Mouse (Mus musculus) midbrain, embryonic 16.5 days (tissue): Measurements from ENCODE around the gene Grik5. TPM values are rescaled to one million over a fixed set of nuclear protein-coding genes. Genes with fewer than 3 reads are reported as not detected.

ENCODE experiments used
- ATAC-seq: fragments of 200-750 bp; cut with Nextera tagmentation; 2 replicates; pipeline ENCODE4 v1.8.0; 2017; ENCODE audit warnings: moderate TSS enrichment
- H3K27ac ChIP-seq: fragments of 300-500 bp; sonication (generic); 2 replicates; pipeline ENCODE4 v1.5.1; 2014; ENCODE audit warnings: mild to moderate bottlenecking, low read length, mixed read lengths
- H3K27me3 ChIP-seq: fragments of 300-500 bp; sonication (generic); 2 replicates; pipeline ENCODE4 v1.6.1; 2014; ENCODE audit warnings: low read depth, low read length, mixed read lengths; ENCODE audit not compliant: control insufficient read depth, insufficient read depth
- H3K36me3 ChIP-seq: fragments of 300-500 bp; sonication (generic); 2 replicates; pipeline ENCODE4 v1.6.1; 2014; ENCODE audit warnings: mild to moderate bottlenecking, low read length, moderate library complexity, mixed read lengths; ENCODE audit not compliant: control insufficient read depth, insufficient read depth
- H3K4me1 ChIP-seq: fragments of 300-500 bp; sonication (generic); 2 replicates; pipeline ENCODE4 v1.6.1; 2014; ENCODE audit warnings: mild to moderate bottlenecking, low read length, mixed read lengths; ENCODE audit not compliant: control insufficient read depth, insufficient read depth
- H3K4me2 ChIP-seq: fragments of 300-500 bp; sonication (generic); 2 replicates; pipeline ENCODE4 v1.6.1; 2014; ENCODE audit warnings: mild to moderate bottlenecking, low read length, mixed read lengths
- H3K4me3 ChIP-seq: fragments of 300-500 bp; sonication (generic); 2 replicates; pipeline ENCODE4 v1.5.1; 2014; ENCODE audit warnings: low read depth, mild to moderate bottlenecking, low read length, moderate library complexity, mixed read lengths
- H3K9ac ChIP-seq: fragments of 300-500 bp; sonication (generic); 2 replicates; pipeline ENCODE4 v1.6.1; 2014; ENCODE audit warnings: low read depth, low read length, mixed read lengths
- H3K9me3 ChIP-seq: fragments of 300-500 bp; sonication (generic); replicated peaks from 2 replicates; pipeline ENCODE4 v1.6.1; 2014; ENCODE audit warnings: mild to moderate bottlenecking, low read length, mixed read lengths; ENCODE audit not compliant: control insufficient read depth, poor library complexity, severe bottlenecking
- WGBS: fragments of 180-500 bp; shearing (Covaris S2); extraction: QIAGEN DNeasy Blood & Tissue Kit; methylation state at CpG from one replicate; pipeline ENCODE4 v1.1.7; 2014; 5-methylcytosine and 5-hydroxymethylcytosine counted together
- polyA plus RNA-seq: library from polyadenylated mRNA; unstranded; fragments of >200 nt; fragmentation: Nextera tagmentation; extraction: Ambion mirVana; gene quantifications from 2 replicates; pipeline ENCODE4 v1.2.1, GENCODE M21; 2015

The Grik5 gene
- polyA plus RNA-seq, 1 experiment from 2014 or later: 14.2 TPM

- Histone ChIP-seq H3K4me3 (no peak overlapping the region), H3K9me3 (no peaks in the 10 kb centered on the region), H3K36me3 (no peaks in the 10 kb centered on the region), H3K27me3 (no peaks in the 10 kb centered on the region), H3K27ac (peak overlapping the region; percentile 62), H3K4me2 (no peak overlapping the region), H3K9ac (peak overlapping the region; percentile 6; the same call in 1 of the 2 replicates), H3K4me1 (no peaks in the 10 kb centered on the region)
- WGBS: 13% methylated on average over 17 of the region's 17 CpGs
- ATAC-seq: peak; percentile 65
These were observed 33.4 kb upstream of the Grik5 start for GRCm38 (mm10) chr7:25105411-25106160.

- Histone ChIP-seq H3K9ac (no peak overlapping the region), H3K27me3 (no peaks in the 10 kb centered on the region), H3K4me1 (no peaks in the 10 kb centered on the region), H3K4me3 (no peak overlapping the region), H3K4me2 (no peak overlapping the region), H3K9me3 (no peaks in the 10 kb centered on the region), H3K27ac (no peak overlapping the region), H3K36me3 (peaks cover 7% of the 10 kb centered on the region)
- ATAC-seq: no peak
- WGBS: 50% methylated on average over 4 of the region's 4 CpGs
These were observed 27.4 kb upstream of the Grik5 start for GRCm38 (mm10) chr7:25099581-25099980.

GRCm38 (mm10) chr7:25098169-25098568 lies 26.0 kb upstream of the Grik5 start:
- ATAC-seq: no peak
- Histone ChIP-seq H3K4me2 (no peak overlapping the region), H3K4me3 (no peak overlapping the region), H3K27me3 (no peaks in the 10 kb centered on the region), H3K9ac (no peak overlapping the region), H3K4me1 (no peaks in the 10 kb centered on the region), H3K36me3 (peaks cover 7% of the 10 kb centered on the region), H3K9me3 (no peaks in the 10 kb centered on the region), H3K27ac (no peak overlapping the region)
- 74% methylated on average over 3 of the region's 3 CpGs for WGBS

- Histone ChIP-seq H3K4me3 (no peak overlapping the region), H3K27me3 (no peaks in the 10 kb centered on the region), H3K9me3 (no peaks in the 10 kb centered on the region), H3K4me2 (no peak overlapping the region), H3K9ac (no peak overlapping the region), H3K36me3 (peaks cover 4% of the 10 kb centered on the region; the same call in 1 of the 2 replicates), H3K4me1 (no peaks in the 10 kb centered on the region), H3K27ac (no peak overlapping the region)
- ATAC-seq: no peak
- WGBS: 20% methylated on average over 10 of the region's 10 CpGs
These were observed 17.7 kb upstream of the Grik5 start for GRCm38 (mm10) chr7:25089875-25090274.

- no peak for ATAC-seq
- peaks cover 7% of the 10 kb centered on the region; the same call in 1 of the 2 replicates for H3K36me3 ChIP-seq
- H3K4me3 ChIP-seq: no peak overlapping the region
- H3K9ac ChIP-seq: 0 out of 2 replicates have a peak overlapping the region, but pooled peaks have one; percentile 10
- H3K4me1 ChIP-seq: no peaks in the 10 kb centered on the region
- no peaks in the 10 kb centered on the region for H3K9me3 ChIP-seq
- 34% methylated on average over 11 of the region's 11 CpGs for WGBS
- no peaks in the 10 kb centered on the region for H3K27me3 ChIP-seq
- H3K4me2 ChIP-seq: no peak overlapping the region
- H3K27ac ChIP-seq: no peak overlapping the region
These were observed 16.8 kb upstream of the Grik5 start for GRCm38 (mm10) chr7:25088968-25089367.

- H3K4me2 ChIP-seq: no peak overlapping the region
- peaks cover 11% of the 10 kb centered on the region for H3K36me3 ChIP-seq
- H3K27me3 ChIP-seq: no peaks in the 10 kb centered on the region
- no peak for ATAC-seq
- H3K27ac ChIP-seq: no peak overlapping the region
- H3K4me3 ChIP-seq: no peak overlapping the region
- 0 out of 2 replicates have a peak overlapping the region, but pooled peaks have one; percentile 10 for H3K9ac ChIP-seq
- WGBS: 9% methylated on average over 10 of the region's 10 CpGs
- no peaks in the 10 kb centered on the region for H3K4me1 ChIP-seq
- no peaks in the 10 kb centered on the region for H3K9me3 ChIP-seq
These were observed 16.4 kb upstream of the Grik5 start for GRCm38 (mm10) chr7:25088531-25088930.

- H3K27me3 ChIP-seq: no peaks in the 10 kb centered on the region
- H3K9ac ChIP-seq: no peak overlapping the region
- no peaks in the 10 kb centered on the region for H3K9me3 ChIP-seq
- ATAC-seq: no peak
- no peaks in the 10 kb centered on the region for H3K4me1 ChIP-seq
- WGBS: 60% methylated on average over 5 of the region's 5 CpGs
- peaks cover 15% of the 10 kb centered on the region for H3K36me3 ChIP-seq
- H3K4me2 ChIP-seq: no peak overlapping the region
- H3K27ac ChIP-seq: no peak overlapping the region
- no peak overlapping the region for H3K4me3 ChIP-seq
These were observed 15.8 kb upstream of the Grik5 start for GRCm38 (mm10) chr7:25087972-25088371.

GRCm38 (mm10) chr7:25087256-25087912 lies 15.2 kb upstream of the Grik5 start:
- no peak for ATAC-seq
- H3K9ac ChIP-seq: no peak overlapping the region
- no peak overlapping the region for H3K27ac ChIP-seq

GRCm38 (mm10) chr7:25086656-25087055 lies 14.5 kb upstream of the Grik5 start:
- Histone ChIP-seq H3K27ac (no peak overlapping the region), H3K4me3 (no peak overlapping the region), H3K4me1 (no peaks in the 10 kb centered on the region), H3K27me3 (no peaks in the 10 kb centered on the region), H3K9ac (no peak overlapping the region), H3K36me3 (peaks cover 20% of the 10 kb centered on the region), H3K9me3 (no peaks in the 10 kb centered on the region), H3K4me2 (no peak overlapping the region)
- WGBS: 53% methylated on average over 3 of the region's 3 CpGs
- ATAC-seq: no peak

More at GRCm38 (mm10) chr7:25087256-25087912, 15.2 kb upstream of the Grik5 start:
- no peak overlapping the region for H3K4me2 ChIP-seq
- WGBS: 56% methylated on average over 10 of the region's 10 CpGs
- H3K27me3 ChIP-seq: no peaks in the 10 kb centered on the region
- no peaks in the 10 kb centered on the region for H3K9me3 ChIP-seq
- H3K4me1 ChIP-seq: no peaks in the 10 kb centered on the region
- H3K36me3 ChIP-seq: peaks cover 15% of the 10 kb centered on the region
- no peak overlapping the region for H3K4me3 ChIP-seq
